Mouse (Mus musculus) layer of hippocampus, postnatal 25 days (tissue): ENCODE measurements around the gene Magi2. TPM values are rescaled to one million over a fixed set of nuclear protein-coding genes. Genes with fewer than 3 reads are reported as not detected.

ENCODE experiments used
- DNase-seq, 2 experiments: peaks; one replicate each; pipeline ENCODE4 v3.0.0; 2022; ENCODE audit warnings: mixed read lengths in 2 of 2, low spot score in 1 of 2; ENCODE audit errors: extremely low spot score in 1 of 2
- total RNA-seq, 2 experiments: library from RNA; stranded (reverse); gene quantifications; 2 replicates each; pipeline ENCODE4 v1.2.3; 2021

Gene Magi2
- total RNA-seq, 2 experiments from 2014 or later = 102 to 143 TPM

GRCm38 (mm10) chr5:20062011-20062410 lies 835.2 kb downstream of the Magi2 start:
- DNase-seq = no peak

- no peak for DNase-seq
Observed at GRCm38 (mm10) chr5:20065081-20065480, 838.2 kb downstream of the Magi2 start.

- DNase-seq = no peak
Observed at GRCm38 (mm10) chr5:20068496-20068895, 841.7 kb downstream of the Magi2 start.

GRCm38 (mm10) chr5:20068921-20069486 lies 842.2 kb downstream of the Magi2 start:
- DNase-seq = no peak

- no peak for DNase-seq
Observed at GRCm38 (mm10) chr5:20074101-20074500, 847.3 kb downstream of the Magi2 start.

- no peak for DNase-seq
Observed at GRCm38 (mm10) chr5:20074867-20075266, 848.0 kb downstream of the Magi2 start.

- no peak for DNase-seq
Observed at GRCm38 (mm10) chr5:20078931-20079330, 852.1 kb downstream of the Magi2 start.

GRCm38 (mm10) chr5:20080605-20081309 lies 853.9 kb downstream of the Magi2 start:
- no peak for DNase-seq

GRCm38 (mm10) chr5:20082368-20082767 lies 855.5 kb downstream of the Magi2 start:
- no peak for DNase-seq

- no peak for DNase-seq
Observed at GRCm38 (mm10) chr5:20087083-20087482, 860.2 kb downstream of the Magi2 start.

- DNase-seq = no peak
Observed at GRCm38 (mm10) chr5:20103869-20104268, 877.0 kb downstream of the Magi2 start.

GRCm38 (mm10) chr5:20104496-20104895 lies 877.7 kb downstream of the Magi2 start:
- DNase-seq = no peak

- no peak for DNase-seq
Observed at GRCm38 (mm10) chr5:20109496-20109895, 882.7 kb downstream of the Magi2 start.

- no peak for DNase-seq
Observed at GRCm38 (mm10) chr5:20117156-20117555, 890.3 kb downstream of the Magi2 start.

GRCm38 (mm10) chr5:20140235-20140634 lies 913.4 kb downstream of the Magi2 start:
- no peak for DNase-seq

GRCm38 (mm10) chr5:20140662-20141444 lies 914.0 kb downstream of the Magi2 start:
- no peak for DNase-seq

GRCm38 (mm10) chr5:20153359-20154125 lies 926.7 kb downstream of the Magi2 start:
- no peak for DNase-seq

GRCm38 (mm10) chr5:20196765-20197164 lies 969.9 kb downstream of the Magi2 start:
- DNase-seq = no peak

GRCm38 (mm10) chr5:20197395-20197794 lies 970.6 kb downstream of the Magi2 start:
- no peak for DNase-seq

GRCm38 (mm10) chr5:20201348-20201747 lies 974.5 kb downstream of the Magi2 start:
- no peak for DNase-seq

- no peak for DNase-seq
Observed at GRCm38 (mm10) chr5:20208110-20208509, 981.3 kb downstream of the Magi2 start.
